Mouse (Mus musculus): ENCODE data around the gene Sh3pxd2b. TPM values are rescaled to one million over a fixed set of nuclear protein-coding genes. Genes with fewer than 3 reads are reported as not detected.

Sh3pxd2b gene
- total RNA-seq, 2 experiments from 2014 or later = 14.9 to 17.2 TPM

Other genes with a start within 250 kb of the Sh3pxd2b start
- under 1 TPM; 0.30 to 0.82 TPM for gene Il9r, start 147.5 kb upstream of the Sh3pxd2b start, total RNA-seq (2021)
- 10 to 100 TPM; 23.9 to 26.5 TPM for gene Snrnp25, start 142.4 kb upstream of the Sh3pxd2b start, total RNA-seq (2021)
- gene Rhbdf1, start 125.5 kb upstream of the Sh3pxd2b start, total RNA-seq (2021) = 10 to 100 TPM; 25.0 to 29.1 TPM
- gene Mpg, start 121.3 kb upstream of the Sh3pxd2b start, total RNA-seq (2021) = 10 to 100 TPM; 21.0 to 22.3 TPM
- gene Nprl3, start 80.1 kb upstream of the Sh3pxd2b start, total RNA-seq (2021) = 10 to 100 TPM; 36.9 to 50.1 TPM
- not detected for gene Hba-x, start 71.4 kb upstream of the Sh3pxd2b start, total RNA-seq (2021)
- gene Hba-a1, start 64.3 kb upstream of the Sh3pxd2b start, total RNA-seq (2021) = 1,000 to 10,000 TPM; 3,856 to 4,787 TPM
- 1 to 10 TPM in 1 of 2 experiments, under 1 TPM in 1; 0.87 to 2.2 TPM for gene Hbq1b, start 60.9 kb upstream of the Sh3pxd2b start, total RNA-seq (2021)
- 1,000 to 10,000 TPM; 3,094 to 3,969 TPM for gene Hba-a2, start 51.3 kb upstream of the Sh3pxd2b start, total RNA-seq (2021)
- not detected for gene Hbq1a, start 47.8 kb upstream of the Sh3pxd2b start, total RNA-seq (2021)
- 10 to 100 TPM; 19.0 to 21.0 TPM for gene Ubtd2, start 107.5 kb downstream of the Sh3pxd2b start, total RNA-seq (2021)
- 1 to 10 TPM in 1 of 2 experiments, under 1 TPM in 1; 0.93 to 1.2 TPM for gene Efcab9, start 184.3 kb downstream of the Sh3pxd2b start, total RNA-seq (2021)
- 10 to 100 TPM; 11.9 to 15.1 TPM for gene Stk10, start 185.5 kb downstream of the Sh3pxd2b start, total RNA-seq (2021)

All from adrenal gland, postnatal 10 days (tissue).